Mouse (Mus musculus): ENCODE measurements around the gene Zer1. TPM values are rescaled to one million over a fixed set of nuclear protein-coding genes. Genes with fewer than 3 reads are reported as not detected.

Gene Zer1
- total RNA-seq, 4 experiments from 2014 or later: 23.5 to 24.8 (median 24.3) TPM

DNA sequence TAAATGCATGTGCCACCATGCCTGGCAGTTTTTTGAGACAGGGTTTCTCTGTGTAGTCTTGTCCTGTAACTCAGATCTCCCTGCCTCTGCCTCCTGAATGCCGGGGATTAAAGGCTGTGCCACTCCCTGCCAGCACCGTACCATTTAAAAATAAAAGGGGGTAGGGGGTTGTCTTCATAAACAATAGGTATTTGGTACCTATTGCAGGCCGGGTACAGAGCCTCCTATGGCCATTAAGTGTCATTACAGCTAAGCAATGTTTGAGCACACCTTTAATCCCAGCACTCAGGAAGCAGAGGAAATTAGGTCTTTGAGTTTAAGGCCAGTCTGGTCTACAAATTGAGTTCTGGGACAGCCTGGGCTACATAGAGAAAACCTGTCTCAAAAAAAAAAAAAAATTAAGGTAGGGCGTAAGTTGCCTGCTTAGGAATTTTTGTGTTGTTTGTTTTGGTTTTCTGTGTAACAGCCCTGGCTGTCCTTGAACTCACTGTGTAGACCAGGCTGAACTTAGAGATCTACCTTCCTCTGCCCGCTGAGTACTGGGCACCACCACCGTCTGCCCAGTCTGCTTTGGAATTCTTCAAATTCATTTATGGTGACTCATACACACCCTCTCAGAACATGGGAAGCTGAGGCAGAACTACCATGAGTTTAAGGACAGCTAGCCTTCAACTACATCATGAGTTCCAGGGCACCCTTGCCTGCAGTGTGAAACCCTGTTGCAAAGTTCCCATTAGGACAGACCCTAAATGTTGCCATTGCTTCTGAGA is 72.2 kb downstream of the Zer1 start:
- DNase-seq (ENCODE audit: low spot score in 2 of 2): no peak

DNA sequence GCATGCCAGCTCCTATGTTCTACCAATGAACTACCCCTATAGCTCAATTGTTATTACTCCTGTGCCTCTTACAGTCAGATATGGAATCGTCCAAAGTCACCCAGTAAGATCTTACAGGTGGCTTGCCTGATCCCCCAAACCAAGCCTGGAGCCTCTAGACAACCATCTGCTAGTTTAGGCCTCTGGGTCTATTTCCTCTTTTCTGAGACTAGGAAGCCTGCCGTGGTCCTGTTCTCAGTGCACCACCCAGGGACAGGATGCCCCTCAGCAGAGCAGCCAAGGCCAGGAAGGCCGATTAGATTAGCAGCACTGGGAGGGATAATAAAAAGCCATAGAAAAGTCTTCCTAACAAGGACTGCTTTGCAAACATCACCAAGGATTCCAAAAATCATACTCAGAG is 74.6 kb downstream of the Zer1 start:
- DNase-seq (ENCODE audit: low spot score in 2 of 2): no peak

DNA sequence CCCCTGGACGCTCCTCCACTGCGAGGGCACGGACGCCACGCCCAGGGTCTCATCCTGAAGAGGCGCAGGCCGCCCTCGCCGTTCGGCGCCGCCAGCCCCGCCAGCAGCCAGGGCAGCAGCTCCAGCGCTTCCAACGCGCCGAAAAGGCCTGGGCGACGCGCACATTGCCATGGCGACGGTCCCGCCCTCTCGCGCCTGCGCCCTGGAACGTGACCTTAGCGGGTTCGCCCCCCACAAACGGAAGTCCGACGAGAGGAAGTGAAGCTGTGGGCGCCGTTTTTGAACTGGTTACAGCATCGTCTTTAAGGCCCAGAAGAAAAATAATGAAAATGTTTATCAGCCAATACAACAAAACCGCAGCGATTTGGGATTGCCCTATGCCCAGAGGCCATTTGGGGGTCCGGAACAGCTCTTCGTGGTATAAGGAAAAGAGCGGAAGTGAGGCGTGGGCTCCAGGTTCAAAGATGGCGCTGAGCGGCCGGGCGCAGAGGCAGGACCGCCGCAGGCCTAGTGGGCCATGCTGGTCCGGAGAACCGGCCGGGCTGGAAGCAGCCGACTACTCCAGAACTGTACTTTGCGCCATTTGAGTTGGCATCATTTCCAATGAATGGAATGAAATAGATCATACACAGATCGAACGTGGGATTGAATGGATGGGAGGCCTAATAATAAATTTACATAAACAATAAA is 75.5 kb downstream of the Zer1 start, which contains the start of gene Wdr34:
Wdr34 (minus strand) TSS at position 183 of the 690 bp plus-strand sequence.
- DNase-seq (ENCODE audit: low spot score in 2 of 2): peak; percentile 94 to 96

DNA sequence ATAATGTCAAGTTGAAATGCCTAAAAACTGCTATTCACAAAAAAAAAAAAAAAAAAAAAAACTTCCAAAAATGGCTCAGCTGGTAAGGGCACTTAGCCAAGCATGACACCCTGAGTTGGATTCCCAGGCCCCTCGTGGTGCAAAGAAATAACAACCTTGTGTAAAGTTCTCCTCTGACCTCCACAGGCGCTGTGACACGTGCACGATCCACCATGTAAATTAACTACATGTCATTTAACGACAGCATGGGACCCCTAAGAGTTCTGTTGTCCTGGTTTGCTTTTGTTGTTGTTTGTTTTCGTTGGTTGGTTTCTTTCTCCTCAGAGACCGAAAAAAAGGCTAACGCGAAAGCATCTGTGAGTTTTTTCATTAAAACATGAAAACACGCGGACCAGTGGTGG is 76.3 kb downstream of the Zer1 start:
- no peak for DNase-seq (ENCODE audit: low spot score in 2 of 2)

Other genes with a start within 250 kb of the Zer1 start
- gene Odf2, start 235.4 kb downstream of the Zer1 start, total RNA-seq (2022): 10 to 100 TPM in 3 of 4 experiments, 1 to 10 TPM in 1; 9.9 to 12.1 (median 11.1) TPM
- gene Gle1, start 189.2 kb downstream of the Zer1 start, total RNA-seq (2022): 10 to 100 TPM; 20.1 to 27.0 (median 22.9) TPM
- gene Sptan1, start 159.0 kb downstream of the Zer1 start, total RNA-seq (2022): 10 to 100 TPM; 29.2 to 43.7 (median 36.4) TPM
- 1 to 10 TPM; 3.9 to 5.6 (median 4.3) TPM for gene Wdr34, start 75.7 kb downstream of the Zer1 start, total RNA-seq (2022)
- gene Set, start 67.2 kb downstream of the Zer1 start, total RNA-seq (2022): 100 to 1,000 TPM; 106 to 121 (median 118) TPM
- gene Pkn3, start 46.9 kb downstream of the Zer1 start, total RNA-seq (2022): 1 to 10 TPM; 2.1 to 3.2 (median 2.7) TPM
- 1 to 10 TPM; 3.1 to 3.9 (median 3.4) TPM for gene Zdhhc12, start 30.9 kb downstream of the Zer1 start, total RNA-seq (2022)
- 10 to 100 TPM; 11.1 to 13.9 (median 11.2) TPM for gene Tbc1d13, start 9.2 kb upstream of the Zer1 start, total RNA-seq (2022)
- 10 to 100 TPM; 50.3 to 59.4 (median 56.9) TPM for gene Endog, start 46.9 kb upstream of the Zer1 start, total RNA-seq (2022)
- gene Spout1, start 53.9 kb upstream of the Zer1 start, total RNA-seq (2022): 1 to 10 TPM; 3.4 to 5.1 (median 4.3) TPM
- gene Kyat1, start 81.3 kb upstream of the Zer1 start, total RNA-seq (2022): 10 to 100 TPM; 23.0 to 28.7 (median 26.8) TPM
- 10 to 100 TPM; 13.2 to 20.1 (median 15.3) TPM for gene Lrrc8a, start 113.1 kb upstream of the Zer1 start, total RNA-seq (2022)
- gene Gm28035, start 116.0 kb upstream of the Zer1 start, total RNA-seq (2022): under 1 TPM in 3 of 4 experiments, not detected in 1; 0.22 to 0.78 (median 0.40) TPM
- gene Phyhd1, start 141.6 kb upstream of the Zer1 start, total RNA-seq (2022): 10 to 100 TPM in 2 of 4 experiments, 1 to 10 TPM in 2; 7.7 to 14.2 (median 11.0) TPM
- not detected for gene Gm28038, start 156.5 kb upstream of the Zer1 start, total RNA-seq (2022)
- 10 to 100 TPM; 20.5 to 26.2 (median 24.6) TPM for gene Dolk, start 161.7 kb upstream of the Zer1 start, total RNA-seq (2022)
- 1 to 10 TPM; 6.0 to 8.8 (median 7.2) TPM for gene Nup188, start 161.8 kb upstream of the Zer1 start, total RNA-seq (2022)
- gene Sh3glb2, start 234.8 kb upstream of the Zer1 start, total RNA-seq (2022): 10 to 100 TPM; 15.3 to 18.5 (median 16.8) TPM
- 10 to 100 TPM; 13.2 to 29.8 (median 17.4) TPM for gene Miga2, start 239.6 kb upstream of the Zer1 start, total RNA-seq (2022)